10 mouse cellular contexts compared by ENCODE assay signal in the genomic region with DNA sequence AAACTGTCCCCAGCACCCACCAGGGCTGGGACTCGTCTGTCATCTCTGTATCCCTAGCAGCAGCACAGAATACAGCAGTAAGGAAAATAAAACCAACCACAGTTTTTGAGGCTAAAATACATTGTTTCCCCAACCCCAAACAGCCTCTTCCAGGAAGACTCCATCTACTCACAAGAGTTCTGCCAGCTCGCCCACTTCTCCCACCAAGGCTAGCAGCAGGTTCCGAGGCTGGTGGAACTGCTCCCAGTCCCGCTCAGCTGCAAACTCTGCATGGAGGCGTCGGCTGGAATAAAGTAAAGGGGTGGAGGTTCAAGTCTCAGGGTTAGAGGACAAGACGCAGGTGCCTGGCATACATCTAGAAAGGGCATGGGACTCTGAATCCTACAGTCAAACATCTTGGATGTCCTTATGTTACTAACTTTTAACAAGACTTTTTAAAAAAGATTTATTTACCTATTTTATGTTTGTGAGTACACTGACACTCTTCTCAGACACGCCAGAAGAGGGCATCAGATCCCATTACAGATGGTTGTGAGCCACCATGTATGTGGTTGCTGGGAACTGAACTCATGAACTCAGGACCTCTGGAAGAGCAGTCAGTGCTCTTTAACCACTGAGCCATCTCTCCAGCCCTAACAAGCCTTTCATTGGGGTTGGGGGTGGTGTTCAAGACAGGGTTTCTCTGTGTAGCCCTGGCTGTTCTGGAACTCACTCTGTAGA. TPM values are rescaled to one million over a fixed set of nuclear protein-coding genes. Genes with fewer than 3 reads are reported as not detected.
A peak's percentile ranks its signal among the peaks of the same experiment; 100 is the strongest.
DNase-seq lines count a peak whose midpoint lies in the region; ATAC-seq and TF ChIP-seq lines count a peak whose summit lies in the region.
"Had no signal": no experiment of that assay in that cellular context is flagged by ENCODE, and none has a peak within 500 bp of the region (broad histone marks: within the 10 kb centered on the region; RNA-seq: fewer than 3 reads in every experiment).

No protein-coding gene starts in this region.

- H3K9me3 ChIP-seq in forebrain, embryonic 13.5 days (replicated peaks): no peaks in the 10 kb centered on the region
- no peaks in the 10 kb centered on the region for H3K9me3 ChIP-seq in liver, embryonic 14.5 days (ENCODE audit: control insufficient read depth, low read length)

- DNase-seq in cerebellum, adult 9-11 months: peak; percentile 47
- no peak for DNase-seq in cerebellum, postnatal 25 days
- DNase-seq in 3T3-L1 (ENCODE audit: low read depth, low spot score): peak; percentile 35
- no peak for DNase-seq in liver, embryonic 14.5 days (ENCODE audit: low read depth in 3 of 3, low spot score in 3 of 3)
- DNase-seq in natural killer cell, adult 2 months (ENCODE audit: low spot score in 2 of 2): no peak
- no peak for DNase-seq in frontal cortex, postnatal 25 days (ENCODE audit: low spot score in 2 of 2)
- DNase-seq in frontal cortex, postnatal 10 days (ENCODE audit: low spot score in 2 of 2): no peak
- DNase-seq: cerebellum, adult 11 months; spleen, adult 18-20 months had no signal

- TF ChIP-seq EP300 in liver, embryonic 14.5 days (IDR thresholded peaks at IDR 0.05; ENCODE audit: low read depth): no peak

- H3K36me3 ChIP-seq in forebrain, embryonic 13.5 days (ENCODE audit: poor library complexity, severe bottlenecking): peaks cover 24% of the 10 kb centered on the region
- no peaks in the 10 kb centered on the region for H3K36me3 ChIP-seq in liver, embryonic 14.5 days (replicated peaks; ENCODE audit: control insufficient read depth, insufficient read depth, low read depth)

- peaks cover 34% of the 10 kb centered on the region for H3K4me1 ChIP-seq in forebrain, embryonic 13.5 days
- H3K4me1 ChIP-seq in liver, embryonic 14.5 days (replicated peaks; ENCODE audit: control insufficient read depth in 2 of 2, insufficient read depth in 2 of 2, low read length in 1 of 2): peaks cover 35 to 42% of the 10 kb centered on the region in 2 experiments

- H3K27me3 ChIP-seq in forebrain, embryonic 13.5 days: no peaks in the 10 kb centered on the region
- H3K27me3 ChIP-seq in liver, embryonic 14.5 days (ENCODE audit: control insufficient read depth, insufficient read depth, low read length): no peaks in the 10 kb centered on the region

- 72% methylated on average over 8 of the region's 8 CpGs for WGBS in forebrain, embryonic 13.5 days
- 56% methylated on average over 8 of the region's 8 CpGs for WGBS in liver, embryonic 14.5 days (ENCODE audit: insufficient replicate concordance)

- H3K9ac ChIP-seq in forebrain, embryonic 13.5 days: peak overlapping the region; percentile 70
- H3K9ac ChIP-seq in liver, embryonic 14.5 days (replicated peaks): no peak overlapping the region

- peak overlapping the region; percentile 88 for H3K4me2 ChIP-seq in forebrain, embryonic 13.5 days
- H3K4me2 ChIP-seq in liver, embryonic 14.5 days (ENCODE audit: low read depth): peak overlapping the region; percentile 98

- ATAC-seq in forebrain, embryonic 13.5 days: no peak
- ATAC-seq in liver, embryonic 14.5 days (ENCODE audit: insufficient read depth): no peak

- peak; percentile 31 for TF ChIP-seq CTCF in liver, embryonic 14.5 days (IDR thresholded peaks at IDR 0.05; ENCODE audit: low read depth)

- H3K4me3 ChIP-seq in forebrain, embryonic 13.5 days: peak overlapping the region; percentile 59
- peak overlapping the region; percentile 66 to 77 for H3K4me3 ChIP-seq in liver, embryonic 14.5 days (ENCODE audit: insufficient read depth in 1 of 2, low read depth in 2 of 2, low read length in 2 of 2)

- H3K27ac ChIP-seq in forebrain, embryonic 13.5 days: no peak overlapping the region
- H3K27ac ChIP-seq in liver, embryonic 14.5 days: no peak overlapping the region

RNA-seq across cellular contexts. Expression of a gene that starts 1.2 kb away (rescaled TPM):
- polyA plus RNA-seq in forebrain, embryonic 13.5 days (2015; fragmentation: Nextera tagmentation; extraction: Ambion mirVana): 224 and 229 TPM in 2 replicates
- 62.2 and 82.9 TPM in 2 replicates for polyA plus RNA-seq in liver, embryonic 14.5 days (2012; rRNA removed)
- 104 and 117 TPM in 2 replicates for polyA plus RNA-seq in liver, embryonic 14.5 days (2014; fragmentation: Nextera tagmentation; extraction: Ambion mirVana)

RNA-seq across cellular contexts. Expression of a gene that starts 14.5 kb away (rescaled TPM):
- polyA plus RNA-seq in forebrain, embryonic 13.5 days (2015; fragmentation: Nextera tagmentation; extraction: Ambion mirVana): 51.1 and 53.2 TPM in 2 replicates
- polyA plus RNA-seq in liver, embryonic 14.5 days (2012; rRNA removed): 35.0 and 44.9 TPM in 2 replicates
- polyA plus RNA-seq in liver, embryonic 14.5 days (2014; fragmentation: Nextera tagmentation; extraction: Ambion mirVana): 143 and 155 TPM in 2 replicates

RNA-seq across cellular contexts. Expression of a gene that starts 15.3 kb away (rescaled TPM):
- polyA plus RNA-seq in forebrain, embryonic 13.5 days (2015; fragmentation: Nextera tagmentation; extraction: Ambion mirVana): 53.9 and 54.2 TPM in 2 replicates
- 19.6 and 21.6 TPM in 2 replicates for polyA plus RNA-seq in liver, embryonic 14.5 days (2012; rRNA removed)
- 11.0 TPM in 2 replicates for polyA plus RNA-seq in liver, embryonic 14.5 days (2014; fragmentation: Nextera tagmentation; extraction: Ambion mirVana)

RNA-seq across cellular contexts. Expression of a gene that starts 26.4 kb away (rescaled TPM):
- 31.8 and 33.4 TPM in 2 replicates for polyA plus RNA-seq in forebrain, embryonic 13.5 days (2015; fragmentation: Nextera tagmentation; extraction: Ambion mirVana)
- 10.3 and 16.1 TPM in 2 replicates for polyA plus RNA-seq in liver, embryonic 14.5 days (2012; rRNA removed)
- 7.0 TPM in 2 replicates for polyA plus RNA-seq in liver, embryonic 14.5 days (2014; fragmentation: Nextera tagmentation; extraction: Ambion mirVana)

RNA-seq across cellular contexts. Expression of a gene that starts 26.5 kb away (rescaled TPM):
- polyA plus RNA-seq in forebrain, embryonic 13.5 days (2015; fragmentation: Nextera tagmentation; extraction: Ambion mirVana): 68.9 and 73.1 TPM in 2 replicates
- 3.3 and 3.4 TPM in 2 replicates for polyA plus RNA-seq in liver, embryonic 14.5 days (2012; rRNA removed)
- polyA plus RNA-seq in liver, embryonic 14.5 days (2014; fragmentation: Nextera tagmentation; extraction: Ambion mirVana): 2.4 and 2.8 TPM in 2 replicates

Comparison
In these comparisons a context has a peak if more than half of its experiments do, and no peak if none do; other contexts are left out.
1. DNase-seq: peak in cerebellum, adult 9-11 months (single experiment) and 3T3-L1 (single experiment); none in cerebellum, postnatal 25 days (0 of 2), liver, embryonic 14.5 days (0 of 3), natural killer cell, adult 2 months (0 of 2), frontal cortex, postnatal 25 days (0 of 2) and frontal cortex, postnatal 10 days (0 of 2).